Mouse (Mus musculus): Measurements from ENCODE around the gene Kdm2b. TPM values are rescaled to one million over a fixed set of nuclear protein-coding genes. Genes with fewer than 3 reads are reported as not detected.
A peak's percentile ranks its signal among the peaks of the same experiment; 100 is the strongest.

Kdm2b gene
- polyA plus RNA-seq, 1 experiment from 2014 or later = 7.6 TPM

DNA sequence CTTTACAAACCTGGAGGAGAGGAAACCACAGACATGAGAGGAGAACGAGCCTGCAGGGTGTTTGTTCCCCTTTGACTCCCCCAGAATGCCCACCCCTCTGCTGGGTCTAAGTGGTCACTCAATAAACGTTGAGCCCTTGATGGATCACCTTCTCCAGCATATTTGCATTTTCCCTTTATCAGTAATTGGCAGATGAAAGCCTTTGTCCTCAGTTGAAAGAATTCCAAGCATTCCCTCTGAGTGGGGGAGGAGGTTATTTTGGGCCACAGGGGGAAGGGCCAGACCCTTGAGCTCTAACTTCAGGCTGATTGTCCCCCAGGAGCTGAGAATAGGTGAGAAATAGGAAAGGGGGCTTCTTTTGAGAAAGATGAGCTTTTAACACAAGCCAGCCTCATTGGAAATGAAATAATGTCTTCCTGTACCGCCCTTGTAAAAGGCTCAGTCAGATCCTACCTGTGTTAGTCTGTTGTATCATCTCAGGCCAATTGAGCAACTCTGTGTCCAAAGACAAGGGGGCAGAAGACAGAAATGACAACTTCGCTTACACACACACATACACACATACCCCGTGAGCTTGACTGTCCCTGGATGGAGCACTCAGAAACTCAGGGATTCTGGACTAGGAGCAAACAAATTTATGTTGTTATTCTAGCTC is 1.9 kb upstream of the Kdm2b start:
- Histone ChIP-seq H3K27ac (ENCODE audit: low read depth, low read length) (no peak overlapping the region), H3K36me3 (ENCODE audit: control insufficient read depth, insufficient read depth) (no peaks in the 10 kb centered on the region), H3K9ac (ENCODE audit: low read depth, low read length) (no peak overlapping the region), H3K4me3 (ENCODE audit: low read depth, low read length) (no peak overlapping the region), H3K9me3 (ENCODE audit: control insufficient read depth) (no peaks in the 10 kb centered on the region), H3K4me2 (replicated peaks; ENCODE audit: low read depth) (no peak overlapping the region), H3K27me3 (replicated peaks; ENCODE audit: control insufficient read depth, insufficient read depth, low read length) (no peaks in the 10 kb centered on the region), H3K4me1 (replicated peaks; ENCODE audit: control insufficient read depth, insufficient read depth, low read length) (peaks cover 10% of the 10 kb centered on the region; the same call in 1 of the 2 replicates)
- WGBS = 50% methylated on average over 5 of the region's 5 CpGs
- no peak for TF ChIP-seq CTCF (IDR thresholded peaks at IDR 0.05; ENCODE audit: low read depth)
- no peak for ATAC-seq

DNA sequence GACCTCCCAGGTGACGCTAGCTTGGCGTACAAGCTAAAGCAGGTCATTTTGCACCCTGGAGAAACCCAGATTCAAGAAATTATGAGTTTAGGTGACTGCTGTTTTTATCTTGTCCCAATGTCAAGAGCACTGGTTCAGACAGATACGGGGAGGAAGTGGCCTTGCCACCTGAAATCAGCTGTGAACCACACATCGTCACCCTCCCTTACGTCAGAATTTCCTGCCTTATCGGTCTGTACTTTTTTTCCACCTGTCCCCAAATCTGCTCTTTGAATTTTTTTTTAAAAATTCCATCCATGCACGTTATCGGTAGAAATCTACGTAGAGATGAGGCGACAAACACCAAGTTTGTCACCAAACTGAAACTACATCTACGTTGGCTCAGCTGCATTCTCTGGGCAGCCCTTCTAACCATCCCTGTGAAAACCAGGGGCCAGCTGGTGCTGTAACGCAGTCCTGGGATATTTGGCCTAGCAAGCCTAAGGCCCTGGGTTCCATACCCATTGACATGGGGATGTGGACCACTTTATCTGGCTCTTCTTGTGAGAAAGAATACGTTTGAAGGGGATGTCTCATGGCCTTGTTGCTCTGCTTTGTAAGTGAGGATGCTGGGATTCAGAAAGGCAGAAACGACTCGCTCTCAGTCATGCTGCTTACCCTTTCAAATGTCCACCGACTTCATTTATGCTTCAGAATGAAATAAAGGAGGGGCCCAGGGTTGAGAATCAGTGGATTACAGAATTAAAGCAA is 963 bp upstream of the Kdm2b start:
- Histone ChIP-seq H3K4me3 (ENCODE audit: low read depth, low read length) (no peak overlapping the region), H3K27ac (ENCODE audit: low read depth, low read length) (no peak overlapping the region), H3K27me3 (replicated peaks; ENCODE audit: control insufficient read depth, insufficient read depth, low read length) (no peaks in the 10 kb centered on the region), H3K4me2 (replicated peaks; ENCODE audit: low read depth) (peak overlapping the region; percentile 98), H3K9me3 (ENCODE audit: control insufficient read depth) (no peaks in the 10 kb centered on the region), H3K9ac (ENCODE audit: low read depth, low read length) (0 out of 2 replicates have a peak overlapping the region, but pooled peaks have one; percentile 68), H3K4me1 (replicated peaks; ENCODE audit: control insufficient read depth, insufficient read depth, low read length) (peaks cover 10% of the 10 kb centered on the region; the same call in 1 of the 2 replicates), H3K36me3 (ENCODE audit: control insufficient read depth, insufficient read depth) (no peaks in the 10 kb centered on the region)
- TF ChIP-seq CTCF (IDR thresholded peaks at IDR 0.05; ENCODE audit: low read depth) = no peak
- WGBS = 51% methylated on average over 16 of the region's 16 CpGs
- ATAC-seq = no peak

DNA sequence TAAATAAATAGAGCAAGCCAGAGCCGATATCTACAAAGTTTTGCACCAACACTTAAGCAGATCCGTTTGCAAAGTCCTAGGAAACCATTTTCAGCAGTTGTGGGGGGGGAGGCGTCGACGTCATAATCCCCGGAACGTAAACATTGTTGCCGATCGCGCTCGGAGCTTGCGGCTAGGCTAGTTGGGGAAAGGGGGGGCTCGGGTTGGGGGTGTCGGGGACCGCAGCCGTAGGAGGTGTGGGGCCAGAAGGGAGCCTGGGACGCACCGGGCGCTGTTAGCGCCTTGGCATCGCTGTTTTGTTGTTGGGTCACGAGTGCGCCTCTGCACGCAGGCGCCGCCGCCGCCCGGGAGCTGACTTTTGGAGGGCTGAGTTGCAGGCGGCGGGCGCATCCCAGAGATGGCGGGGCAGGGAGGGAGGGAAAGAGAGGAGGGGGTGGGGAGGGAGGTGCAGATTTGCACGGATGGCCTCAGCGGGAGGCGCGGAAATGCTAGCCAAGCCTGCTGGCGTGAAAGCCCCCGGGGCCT is 560 bp downstream of the Kdm2b start:
- peak; percentile 59 for ATAC-seq
- Histone ChIP-seq H3K9ac (ENCODE audit: low read depth, low read length) (peak overlapping the region; percentile 68), H3K9me3 (ENCODE audit: control insufficient read depth) (no peaks in the 10 kb centered on the region)

DNA sequence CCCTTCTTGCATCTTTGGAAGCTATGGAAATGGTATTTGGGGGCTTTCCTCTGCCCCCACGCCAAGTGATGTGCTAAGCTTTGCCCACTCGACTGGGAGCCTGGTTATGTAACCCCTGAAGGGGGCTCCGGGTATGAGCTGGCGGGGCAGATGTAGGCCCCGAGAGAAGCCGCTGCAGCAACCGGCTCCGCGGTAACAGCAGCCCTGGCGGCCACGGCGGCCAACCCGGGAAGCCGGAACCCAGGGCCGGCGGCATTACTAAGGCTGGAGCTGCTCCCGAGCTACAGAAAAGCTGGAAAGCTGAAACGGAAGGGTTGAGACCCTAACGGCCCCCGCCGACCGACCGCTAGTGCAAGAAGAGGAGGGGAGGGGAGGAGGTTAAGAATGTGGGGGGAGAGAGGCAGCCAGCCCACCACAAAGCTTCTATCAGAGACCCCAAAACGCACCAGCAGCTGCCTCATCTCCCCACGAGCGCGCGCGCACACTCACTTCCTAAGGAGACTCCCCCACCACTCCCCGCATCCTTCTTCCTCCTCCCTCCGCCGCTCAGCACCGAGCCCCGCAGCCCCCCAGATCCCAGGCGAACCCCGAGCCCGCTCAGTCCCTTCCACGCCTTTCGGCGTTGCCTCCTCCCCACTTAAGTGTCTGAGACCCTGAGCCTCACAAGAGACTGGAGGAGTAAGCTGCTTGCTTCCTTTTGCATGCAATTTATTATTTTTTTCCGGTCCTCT is 1.4 kb downstream of the Kdm2b start:
- H3K36me3 ChIP-seq (ENCODE audit: control insufficient read depth, insufficient read depth) = peaks cover 5% of the 10 kb centered on the region
- TF ChIP-seq CTCF (IDR thresholded peaks at IDR 0.05; ENCODE audit: low read depth) = no peak
- no peaks in the 10 kb centered on the region for H3K27me3 ChIP-seq (replicated peaks; ENCODE audit: control insufficient read depth, insufficient read depth, low read length)
- peaks cover 10% of the 10 kb centered on the region; the same call in 1 of the 2 replicates for H3K4me1 ChIP-seq (replicated peaks; ENCODE audit: control insufficient read depth, insufficient read depth, low read length)
- under 1% methylated on average over 40 of the region's 41 CpGs for WGBS
- H3K4me3 ChIP-seq (ENCODE audit: low read depth, low read length) = peak overlapping the region; percentile 70
- 0 out of 2 replicates have a peak, but pooled peaks have one; percentile 22 for ATAC-seq
- peak overlapping the region; percentile 76; the same call in 1 of the 2 replicates for H3K27ac ChIP-seq (ENCODE audit: low read depth, low read length)
- H3K9ac ChIP-seq (ENCODE audit: low read depth, low read length) = peak overlapping the region; percentile 68
- H3K9me3 ChIP-seq (ENCODE audit: control insufficient read depth) = no peaks in the 10 kb centered on the region
- peak overlapping the region; percentile 98 for H3K4me2 ChIP-seq (replicated peaks; ENCODE audit: low read depth)

More for the DNA sequence above, 560 bp downstream of the Kdm2b start:
- WGBS = under 1% methylated on average over 30 of the region's 39 CpGs
- Histone ChIP-seq H3K27me3 (replicated peaks; ENCODE audit: control insufficient read depth, insufficient read depth, low read length) (no peaks in the 10 kb centered on the region), H3K4me1 (replicated peaks; ENCODE audit: control insufficient read depth, insufficient read depth, low read length) (peaks cover 10% of the 10 kb centered on the region; the same call in 1 of the 2 replicates), H3K4me2 (replicated peaks; ENCODE audit: low read depth) (peak overlapping the region; percentile 98), H3K27ac (ENCODE audit: low read depth, low read length) (peak overlapping the region; percentile 76), H3K36me3 (ENCODE audit: control insufficient read depth, insufficient read depth) (peaks cover 3% of the 10 kb centered on the region), H3K4me3 (ENCODE audit: low read depth, low read length) (peak overlapping the region; percentile 70)
- TF ChIP-seq CTCF (IDR thresholded peaks at IDR 0.05; ENCODE audit: low read depth) = no peak

DNA sequence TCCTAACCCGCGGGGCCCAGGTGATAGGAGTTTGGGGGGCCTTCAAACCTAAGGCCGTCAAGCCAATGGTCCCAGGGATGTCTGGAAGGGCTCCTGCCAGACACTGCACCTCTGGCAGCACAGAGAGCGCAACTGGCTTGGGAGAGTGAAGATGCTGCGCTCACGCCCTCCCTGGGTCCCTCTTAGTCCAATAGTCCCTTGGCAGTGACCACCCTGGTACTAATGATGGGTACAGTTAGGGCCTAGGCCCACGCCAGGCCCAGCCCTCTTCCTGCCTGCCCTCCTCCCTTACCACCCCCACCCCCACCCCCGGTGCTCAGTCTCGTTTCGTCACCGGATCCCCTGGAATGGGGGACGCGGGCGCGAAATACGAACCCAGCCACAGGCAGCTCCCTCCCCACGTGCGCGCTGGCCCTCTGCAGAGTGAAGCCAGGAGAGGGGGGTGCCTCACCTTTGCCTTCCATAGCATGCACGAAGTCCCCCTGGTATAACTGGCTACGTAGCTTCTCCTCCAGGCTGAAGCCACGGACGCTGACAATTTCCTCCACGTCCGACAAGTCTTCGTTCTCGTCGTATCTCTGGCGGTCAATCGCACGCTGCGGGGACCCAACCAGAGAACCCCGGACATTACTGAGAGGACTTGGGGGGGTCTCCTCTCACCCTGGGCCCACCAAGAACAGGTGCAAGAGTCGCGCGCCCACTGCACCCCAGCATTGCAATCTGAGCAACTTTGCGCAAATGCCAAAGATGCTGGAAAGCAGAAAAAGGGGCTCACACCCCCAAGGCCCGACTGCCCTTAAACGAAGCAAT is 2.2 kb downstream of the Kdm2b start:
- Histone ChIP-seq H3K4me2 (replicated peaks; ENCODE audit: low read depth) (peak overlapping the region; percentile 98), H3K9ac (ENCODE audit: low read depth, low read length) (peak overlapping the region; percentile 68), H3K9me3 (ENCODE audit: control insufficient read depth) (no peaks in the 10 kb centered on the region), H3K4me3 (ENCODE audit: low read depth, low read length) (peak overlapping the region; percentile 70), H3K36me3 (ENCODE audit: control insufficient read depth, insufficient read depth) (peaks cover 5% of the 10 kb centered on the region), H3K4me1 (replicated peaks; ENCODE audit: control insufficient read depth, insufficient read depth, low read length) (peaks cover 10% of the 10 kb centered on the region; the same call in 1 of the 2 replicates), H3K27ac (ENCODE audit: low read depth, low read length) (no peak overlapping the region), H3K27me3 (replicated peaks; ENCODE audit: control insufficient read depth, insufficient read depth, low read length) (no peaks in the 10 kb centered on the region)
- no peak for TF ChIP-seq CTCF (IDR thresholded peaks at IDR 0.05; ENCODE audit: low read depth)
- ATAC-seq = no peak
- WGBS = 12% methylated on average over 39 of the region's 39 CpGs

Data from intestine, postnatal 0 days (tissue).